Mouse (Mus musculus) limb, embryonic 15.5 days (tissue): Measurements from ENCODE around the gene Rsph1. TPM values are rescaled to one million over a fixed set of nuclear protein-coding genes. Genes with fewer than 3 reads are reported as not detected.
A peak's percentile ranks its signal among the peaks of the same experiment; 100 is the strongest.

Experiments
- ATAC-seq: fragments of 200-750 bp; cut with Nextera tagmentation; 2 replicates; pipeline ENCODE4 v1.8.0; 2017; ENCODE audit warnings: low read depth, moderate TSS enrichment; ENCODE audit not compliant: insufficient number of reproducible peaks, low FRiP score, low TSS enrichment
- H3K27ac ChIP-seq: fragments of 300-500 bp; sonication (generic); 2 replicates; pipeline ENCODE4 v1.5.1; 2015; ENCODE audit warnings: moderate library complexity, mild to moderate bottlenecking, inconsistent platforms
- H3K27me3 ChIP-seq: fragments of 300-500 bp; sonication (generic); 2 replicates; pipeline ENCODE4 v1.6.1; 2015; ENCODE audit warnings: inconsistent platforms
- H3K36me3 ChIP-seq: fragments of 300-500 bp; sonication (generic); 2 replicates; pipeline ENCODE4 v1.6.1; 2015; ENCODE audit warnings: inconsistent platforms
- H3K4me1 ChIP-seq: fragments of 300-500 bp; sonication (generic); 2 replicates; pipeline ENCODE4 v1.6.1; 2015; ENCODE audit warnings: inconsistent platforms
- H3K4me2 ChIP-seq: fragments of 300-500 bp; sonication (generic); 2 replicates; pipeline ENCODE4 v1.6.1; 2015; ENCODE audit warnings: mild to moderate bottlenecking, inconsistent platforms
- H3K4me3 ChIP-seq: fragments of 300-500 bp; sonication (generic); 2 replicates; pipeline ENCODE4 v1.5.1; 2015; ENCODE audit warnings: mild to moderate bottlenecking, inconsistent platforms
- H3K9ac ChIP-seq: fragments of 300-500 bp; sonication (generic); 2 replicates; pipeline ENCODE4 v1.6.1; 2015; ENCODE audit warnings: inconsistent platforms
- H3K9me3 ChIP-seq: fragments of 300-500 bp; sonication (generic); 2 replicates; pipeline ENCODE4 v1.6.1; 2016; ENCODE audit warnings: inconsistent platforms
- WGBS: fragments of 180-500 bp; shearing (Covaris S2); methylation state at CpG from one replicate; pipeline ENCODE4 v1.1.7; 2015; 5-methylcytosine and 5-hydroxymethylcytosine counted together
- polyA plus RNA-seq: library from polyadenylated mRNA; unstranded; fragments of >200 nt; fragmentation: Nextera tagmentation; extraction: Ambion mirVana; gene quantifications from 2 replicates; pipeline ENCODE4 v1.2.1, GENCODE M21; 2015

Gene Rsph1
- polyA plus RNA-seq, 1 experiment from 2014 or later, result 0.70 TPM

- 87% methylated on average over 6 of the region's 6 CpGs for WGBS
- no peaks in the 10 kb centered on the region for H3K9me3 ChIP-seq
Observed at GRCm38 (mm10) chr17:31298419-31299209, 21.4 kb upstream of the Rsph1 start.

GRCm38 (mm10) chr17:31297521-31297939 is 20.3 kb upstream of the Rsph1 start:
- Histone ChIP-seq H3K9ac (no peak overlapping the region), H3K36me3 (no peaks in the 10 kb centered on the region), H3K4me1 (peaks cover 27% of the 10 kb centered on the region), H3K4me3 (no peak overlapping the region), H3K27ac (no peak overlapping the region), H3K9me3 (no peaks in the 10 kb centered on the region), H3K4me2 (no peak overlapping the region), H3K27me3 (peaks cover 27% of the 10 kb centered on the region)
- no peak for ATAC-seq
- WGBS, result 7% methylated on average over 7 of the region's 7 CpGs

More at GRCm38 (mm10) chr17:31298419-31299209, 21.4 kb upstream of the Rsph1 start:
- Histone ChIP-seq H3K9ac (no peak overlapping the region), H3K27me3 (peaks cover 27% of the 10 kb centered on the region), H3K36me3 (no peaks in the 10 kb centered on the region), H3K27ac (no peak overlapping the region), H3K4me1 (peaks cover 27% of the 10 kb centered on the region), H3K4me3 (no peak overlapping the region), H3K4me2 (no peak overlapping the region)
- ATAC-seq, result no peak

GRCm38 (mm10) chr17:31295892-31296781 is 19.0 kb upstream of the Rsph1 start:
- no peak for ATAC-seq
- peaks cover 27% of the 10 kb centered on the region for H3K27me3 ChIP-seq
- H3K4me2 ChIP-seq, result peak overlapping the region; percentile 97
- H3K4me1 ChIP-seq, result peaks cover 27% of the 10 kb centered on the region
- WGBS, result under 1% methylated on average over 68 of the region's 68 CpGs
- H3K9me3 ChIP-seq, result no peaks in the 10 kb centered on the region
- H3K27ac ChIP-seq, result no peak overlapping the region
- H3K4me3 ChIP-seq, result peak overlapping the region; percentile 54
- peak overlapping the region; percentile 35 for H3K9ac ChIP-seq
- H3K36me3 ChIP-seq, result no peaks in the 10 kb centered on the region

GRCm38 (mm10) chr17:31295215-31295891 is 18.2 kb upstream of the Rsph1 start:
- Histone ChIP-seq H3K4me3 (peak overlapping the region; percentile 54), H3K4me2 (peak overlapping the region; percentile 97), H3K27ac (no peak overlapping the region), H3K27me3 (peaks cover 27% of the 10 kb centered on the region), H3K9me3 (no peaks in the 10 kb centered on the region), H3K4me1 (peaks cover 27% of the 10 kb centered on the region), H3K9ac (0 out of 2 replicates have a peak overlapping the region, but pooled peaks have one; percentile 35), H3K36me3 (no peaks in the 10 kb centered on the region)
- WGBS, result 28% methylated on average over 25 of the region's 25 CpGs
- no peak for ATAC-seq

GRCm38 (mm10) chr17:31294363-31295214 is 17.4 kb upstream of the Rsph1 start:
- peaks cover 27% of the 10 kb centered on the region for H3K27me3 ChIP-seq
- no peak for ATAC-seq
- H3K9me3 ChIP-seq, result no peaks in the 10 kb centered on the region
- no peak overlapping the region for H3K4me2 ChIP-seq
- no peak overlapping the region for H3K9ac ChIP-seq
- no peak overlapping the region for H3K4me3 ChIP-seq
- H3K4me1 ChIP-seq, result peaks cover 27% of the 10 kb centered on the region
- no peaks in the 10 kb centered on the region for H3K36me3 ChIP-seq
- no peak overlapping the region for H3K27ac ChIP-seq
- WGBS, result 79% methylated on average over 15 of the region's 15 CpGs

GRCm38 (mm10) chr17:31290859-31291258 is 13.7 kb upstream of the Rsph1 start:
- Histone ChIP-seq H3K27me3 (peaks cover 12% of the 10 kb centered on the region), H3K27ac (no peak overlapping the region), H3K9ac (no peak overlapping the region), H3K4me3 (no peak overlapping the region), H3K4me1 (peaks cover 7% of the 10 kb centered on the region), H3K36me3 (no peaks in the 10 kb centered on the region), H3K4me2 (no peak overlapping the region), H3K9me3 (no peaks in the 10 kb centered on the region)
- WGBS, result 62% methylated on average over 6 of the region's 6 CpGs
- no peak for ATAC-seq

GRCm38 (mm10) chr17:31290311-31290710 is 13.1 kb upstream of the Rsph1 start:
- H3K9ac ChIP-seq, result no peak overlapping the region
- H3K9me3 ChIP-seq, result no peaks in the 10 kb centered on the region
- no peaks in the 10 kb centered on the region for H3K36me3 ChIP-seq
- H3K4me1 ChIP-seq, result peaks cover 3% of the 10 kb centered on the region; the same call in 1 of the 2 replicates
- ATAC-seq, result no peak
- peaks cover 6% of the 10 kb centered on the region for H3K27me3 ChIP-seq
- no peak overlapping the region for H3K4me3 ChIP-seq
- H3K27ac ChIP-seq, result no peak overlapping the region
- H3K4me2 ChIP-seq, result no peak overlapping the region

GRCm38 (mm10) chr17:31288999-31289726 is 12.0 kb upstream of the Rsph1 start:
- Histone ChIP-seq H3K27ac (no peak overlapping the region), H3K9ac (no peak overlapping the region), H3K4me1 (no peaks in the 10 kb centered on the region), H3K9me3 (no peaks in the 10 kb centered on the region), H3K4me3 (no peak overlapping the region), H3K4me2 (no peak overlapping the region), H3K27me3 (no peaks in the 10 kb centered on the region), H3K36me3 (no peaks in the 10 kb centered on the region)
- ATAC-seq, result no peak
- WGBS, result 62% methylated on average over 7 of the region's 7 CpGs

- no peaks in the 10 kb centered on the region for H3K27me3 ChIP-seq
- H3K4me1 ChIP-seq, result 0 out of 2 replicates have a peak, but pooled peaks cover 3% of the 10 kb centered on the region
- H3K36me3 ChIP-seq, result no peaks in the 10 kb centered on the region
- 77% methylated on average over 3 of the region's 3 CpGs for WGBS
- no peak for ATAC-seq
- no peaks in the 10 kb centered on the region for H3K9me3 ChIP-seq
- H3K9ac ChIP-seq, result no peak overlapping the region
- H3K4me2 ChIP-seq, result no peak overlapping the region
- no peak overlapping the region for H3K4me3 ChIP-seq
- H3K27ac ChIP-seq, result no peak overlapping the region
Observed at GRCm38 (mm10) chr17:31287216-31287615, 10.0 kb upstream of the Rsph1 start.

GRCm38 (mm10) chr17:31286492-31286891 is 9.3 kb upstream of the Rsph1 start, which contains the start of gene Slc37a1:
Gene Slc37a1, plus strand, starts transcription at chr17:31286792.
- no peak within 1 kb of the TSS for H3K9ac ChIP-seq
- H3K4me3 ChIP-seq, result no peak within 1 kb of the TSS
- no peak for ATAC-seq
- no peak within 1 kb of the TSS for H3K27ac ChIP-seq
- H3K9me3 ChIP-seq, result no peaks in the 10 kb centered on the region
- no peak within 1 kb of the TSS for H3K4me2 ChIP-seq
- H3K27me3 ChIP-seq, result no peaks in the 10 kb centered on the region
- 93% methylated on average over 1 of the region's 1 CpGs for WGBS
- 0 out of 2 replicates have a peak, but pooled peaks cover 3% of the 10 kb centered on the region for H3K4me1 ChIP-seq
- no peaks in the 10 kb centered on the region for H3K36me3 ChIP-seq
